Mouse (Mus musculus) limb, embryonic 15.5 days (tissue): ENCODE measurements around the gene Rpl27a. TPM values are rescaled to one million over a fixed set of nuclear protein-coding genes. Genes with fewer than 3 reads are reported as not detected.

ENCODE experiments used
- ATAC-seq: fragments of 200-750 bp; cut with Nextera tagmentation; 2 replicates; pipeline ENCODE4 v1.8.0; 2017; ENCODE audit warnings: low read depth, moderate TSS enrichment; ENCODE audit not compliant: insufficient number of reproducible peaks, low FRiP score, low TSS enrichment
- H3K27ac ChIP-seq: fragments of 300-500 bp; sonication (generic); 2 replicates; pipeline ENCODE4 v1.5.1; 2015; ENCODE audit warnings: moderate library complexity, mild to moderate bottlenecking, inconsistent platforms
- H3K27me3 ChIP-seq: fragments of 300-500 bp; sonication (generic); 2 replicates; pipeline ENCODE4 v1.6.1; 2015; ENCODE audit warnings: inconsistent platforms
- H3K36me3 ChIP-seq: fragments of 300-500 bp; sonication (generic); 2 replicates; pipeline ENCODE4 v1.6.1; 2015; ENCODE audit warnings: inconsistent platforms
- H3K4me1 ChIP-seq: fragments of 300-500 bp; sonication (generic); 2 replicates; pipeline ENCODE4 v1.6.1; 2015; ENCODE audit warnings: inconsistent platforms
- H3K4me2 ChIP-seq: fragments of 300-500 bp; sonication (generic); 2 replicates; pipeline ENCODE4 v1.6.1; 2015; ENCODE audit warnings: mild to moderate bottlenecking, inconsistent platforms
- H3K4me3 ChIP-seq: fragments of 300-500 bp; sonication (generic); 2 replicates; pipeline ENCODE4 v1.5.1; 2015; ENCODE audit warnings: mild to moderate bottlenecking, inconsistent platforms
- H3K9ac ChIP-seq: fragments of 300-500 bp; sonication (generic); 2 replicates; pipeline ENCODE4 v1.6.1; 2015; ENCODE audit warnings: inconsistent platforms
- H3K9me3 ChIP-seq: fragments of 300-500 bp; sonication (generic); 2 replicates; pipeline ENCODE4 v1.6.1; 2016; ENCODE audit warnings: inconsistent platforms
- WGBS: fragments of 180-500 bp; shearing (Covaris S2); methylation state at CpG from one replicate; pipeline ENCODE4 v1.1.7; 2015; 5-methylcytosine and 5-hydroxymethylcytosine counted together
- microRNA-seq: library from miRNA; unstranded; fragments of <30 nt; microRNA quantifications from one replicate; pipeline ENCODE4, GENCODE M21; 2016
- polyA plus RNA-seq: library from polyadenylated mRNA; unstranded; fragments of >200 nt; fragmentation: Nextera tagmentation; extraction: Ambion mirVana; gene quantifications from 2 replicates; pipeline ENCODE4 v1.2.1, GENCODE M21; 2015

Rpl27a gene
- polyA plus RNA-seq, 1 experiment from 2014 or later: 140 TPM

GRCm38 (mm10) chr7:109568391-109568892, 49.5 kb downstream of the Rpl27a start:
- Histone ChIP-seq H3K4me1 (0 out of 2 replicates have a peak, but pooled peaks cover 4% of the 10 kb centered on the region), H3K4me2 (no peak overlapping the region), H3K9ac (no peak overlapping the region), H3K36me3 (0 out of 2 replicates have a peak, but pooled peaks cover 7% of the 10 kb centered on the region), H3K27ac (no peak overlapping the region), H3K4me3 (no peak overlapping the region), H3K9me3 (no peaks in the 10 kb centered on the region), H3K27me3 (no peaks in the 10 kb centered on the region)
- 82% methylated on average over 4 of the region's 4 CpGs for WGBS
- no peak for ATAC-seq

Small RNA genes lying within 50 kb of the gene (microRNA-seq; reads per million reads assigned to microRNA genes)
- gene Gm47284: not detected

Other genes starting within 250 kb of the Rpl27a start
- gene Stk33, start 80.1 kb upstream of the Rpl27a start, polyA plus RNA-seq: 0.88 and 1.2 TPM in 2 replicates
- gene Trim66, start 11.0 kb upstream of the Rpl27a start, polyA plus RNA-seq: 0.04 and 0.11 TPM in 2 replicates
- 46.0 and 46.3 TPM in 2 replicates for gene St5, start 184.5 kb downstream of the Rpl27a start, polyA plus RNA-seq
- gene Akip1, start 184.5 kb downstream of the Rpl27a start, polyA plus RNA-seq: 39.4 and 41.2 TPM in 2 replicates
- not detected in 2 replicates for gene BC051019, start 204.7 kb downstream of the Rpl27a start, polyA plus RNA-seq
- gene Ascl3, start 212.6 kb downstream of the Rpl27a start, polyA plus RNA-seq: not detected in 2 replicates
- 64.7 and 74.2 TPM in 2 replicates for gene Tmem9b, start 233.7 kb downstream of the Rpl27a start, polyA plus RNA-seq